Mouse (Mus musculus) E14TG2a.4 (cell line): Measurements from ENCODE around the gene P2ry14.
"Not testable (repeated sequence)": the region's sequence is repeated elsewhere in the genome, so short reads cannot be mapped to it uniquely, and the experiment has no call there.

Source experiments
- H3K27me3 ChIP-seq: 2 replicates; pipeline ENCODE4 v1.6.1; 2014; ENCODE audit warnings: low read length, control low read depth; ENCODE audit not compliant: insufficient read depth
- H3K36me3 ChIP-seq: 2 replicates; pipeline ENCODE4 v1.6.1; 2014; ENCODE audit warnings: low read length, control low read depth; ENCODE audit not compliant: insufficient read depth
- H3K4me1 ChIP-seq: replicated peaks from 2 replicates; pipeline ENCODE4 v1.6.1; 2014; ENCODE audit warnings: low read depth, low read length, control low read depth
- H3K4me3 ChIP-seq: replicated peaks from 2 replicates; pipeline ENCODE4 v1.5.1; 2014; ENCODE audit warnings: mild to moderate bottlenecking, low read length
- H3K9me3 ChIP-seq: 2 replicates; pipeline ENCODE4 v1.6.1; 2014; ENCODE audit warnings: low read length, control low read depth
- CTCF ChIP-seq: conservative IDR thresholded peaks from 2 replicates; pipeline ENCODE4 v1.5.1; 2014; ENCODE audit warnings: low read length
- NANOG ChIP-seq: IDR thresholded peaks from 2 replicates; pipeline ENCODE4 v1.6.1; 2014; ENCODE audit warnings: borderline replicate concordance, low read length, mixed read lengths
- POU5F1 ChIP-seq: IDR thresholded peaks from 2 replicates; pipeline ENCODE4 v1.6.1; 2014; ENCODE audit warnings: low read length, borderline replicate concordance

The P2ry14 gene

DNA sequence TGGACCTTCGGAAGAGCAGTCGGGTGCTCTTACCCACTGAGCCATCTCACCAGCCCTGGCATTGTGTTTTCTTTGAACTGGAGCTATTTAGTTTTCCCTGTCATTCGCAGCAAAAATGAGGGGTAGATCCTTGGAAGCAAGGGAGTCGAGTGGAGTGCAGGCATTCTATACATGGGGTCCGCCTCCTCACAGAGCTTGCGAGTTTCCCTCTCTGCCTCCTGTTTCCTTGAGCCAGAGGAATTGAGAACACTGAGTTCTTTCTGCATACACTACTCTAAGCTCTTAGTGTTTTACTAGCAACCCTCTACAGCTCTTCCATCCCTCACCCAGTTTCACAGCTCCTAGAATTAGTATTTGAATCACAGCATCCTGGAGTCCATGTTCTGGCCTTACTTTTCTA is 2.0 kb upstream of the P2ry14 start:
- TF ChIP-seq CTCF (no peak), NANOG (no peak), POU5F1 (no peak)
- H3K4me1 ChIP-seq, result no peaks in the 10 kb centered on the region

GRCm38 (mm10) chr3:59154888-59155287 is 1.5 kb upstream of the P2ry14 start:
- no peaks in the 10 kb centered on the region for H3K4me1 ChIP-seq
- no peak overlapping the region for H3K4me3 ChIP-seq
- no peaks in the 10 kb centered on the region for H3K27me3 ChIP-seq
- no peaks in the 10 kb centered on the region for H3K9me3 ChIP-seq
- H3K36me3 ChIP-seq, result no peaks in the 10 kb centered on the region
- TF ChIP-seq CTCF (no peak), POU5F1 (no peak), NANOG (no peak)

More for the DNA sequence above, 2.0 kb upstream of the P2ry14 start:
- no peaks in the 10 kb centered on the region for H3K9me3 ChIP-seq
- H3K36me3 ChIP-seq, result no peaks in the 10 kb centered on the region
- no peaks in the 10 kb centered on the region for H3K27me3 ChIP-seq
- H3K4me3 ChIP-seq, result no peak overlapping the region

GRCm38 (mm10) chr3:59150624-59151023 is 2.8 kb downstream of the P2ry14 start:
- no peaks in the 10 kb centered on the region for H3K9me3 ChIP-seq
- H3K27me3 ChIP-seq, result no peaks in the 10 kb centered on the region
- no peaks in the 10 kb centered on the region for H3K4me1 ChIP-seq
- no peak overlapping the region for H3K4me3 ChIP-seq
- no peak for TF ChIP-seq NANOG
- TF ChIP-seq POU5F1, result no peak
- no peak for TF ChIP-seq CTCF
- H3K36me3 ChIP-seq, result no peaks in the 10 kb centered on the region

DNA sequence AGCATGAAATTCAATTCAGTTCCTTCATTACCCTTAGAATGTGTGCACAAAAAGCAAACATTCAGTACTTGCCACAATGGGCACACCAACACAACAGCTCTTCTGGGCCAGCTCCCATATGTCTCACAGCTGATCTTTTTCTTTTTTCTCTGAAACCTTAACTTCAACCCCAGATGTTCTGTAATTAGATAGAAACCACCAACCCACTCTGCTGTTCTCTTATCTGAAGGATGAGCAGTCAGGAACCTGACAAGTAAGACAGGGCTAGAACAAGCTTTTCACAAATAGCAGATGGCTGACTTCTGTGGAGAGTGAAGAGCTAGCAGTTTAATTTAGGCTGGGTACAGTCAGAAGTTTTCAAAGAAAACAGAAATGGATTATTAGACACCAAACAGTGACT is 3.8 kb downstream of the P2ry14 start:
- no peaks in the 10 kb centered on the region for H3K4me1 ChIP-seq
- H3K27me3 ChIP-seq, result no peaks in the 10 kb centered on the region
- no peak overlapping the region for H3K4me3 ChIP-seq
- no peaks in the 10 kb centered on the region for H3K9me3 ChIP-seq
- TF ChIP-seq CTCF (no peak), NANOG (no peak), POU5F1 (no peak)
- no peaks in the 10 kb centered on the region for H3K36me3 ChIP-seq

DNA sequence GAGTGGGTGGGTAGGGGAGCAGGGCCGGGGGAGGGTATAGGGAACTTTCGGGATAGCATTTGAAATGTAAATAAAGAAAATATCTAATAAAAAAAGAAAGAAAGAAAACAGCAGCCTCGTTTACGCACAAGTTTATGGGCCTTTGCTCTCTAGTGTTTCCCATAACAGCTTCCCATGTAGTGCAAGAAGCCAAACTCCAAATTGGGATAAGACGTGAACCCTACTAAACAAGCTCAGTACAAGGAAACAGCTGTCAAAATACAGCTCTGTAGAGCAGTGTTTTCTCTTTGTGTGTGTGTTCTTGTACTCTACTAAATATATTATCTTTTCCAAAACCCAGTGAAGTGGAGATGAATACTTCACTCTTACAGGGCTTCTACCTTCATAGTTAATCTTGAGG is 8.2 kb downstream of the P2ry14 start:
- H3K4me1 ChIP-seq, result no peaks in the 10 kb centered on the region
- no peaks in the 10 kb centered on the region for H3K27me3 ChIP-seq
- no peaks in the 10 kb centered on the region for H3K36me3 ChIP-seq
- H3K4me3 ChIP-seq, result no peak overlapping the region
- TF ChIP-seq CTCF, result no peak
- H3K9me3 ChIP-seq, result no peaks in the 10 kb centered on the region

DNA sequence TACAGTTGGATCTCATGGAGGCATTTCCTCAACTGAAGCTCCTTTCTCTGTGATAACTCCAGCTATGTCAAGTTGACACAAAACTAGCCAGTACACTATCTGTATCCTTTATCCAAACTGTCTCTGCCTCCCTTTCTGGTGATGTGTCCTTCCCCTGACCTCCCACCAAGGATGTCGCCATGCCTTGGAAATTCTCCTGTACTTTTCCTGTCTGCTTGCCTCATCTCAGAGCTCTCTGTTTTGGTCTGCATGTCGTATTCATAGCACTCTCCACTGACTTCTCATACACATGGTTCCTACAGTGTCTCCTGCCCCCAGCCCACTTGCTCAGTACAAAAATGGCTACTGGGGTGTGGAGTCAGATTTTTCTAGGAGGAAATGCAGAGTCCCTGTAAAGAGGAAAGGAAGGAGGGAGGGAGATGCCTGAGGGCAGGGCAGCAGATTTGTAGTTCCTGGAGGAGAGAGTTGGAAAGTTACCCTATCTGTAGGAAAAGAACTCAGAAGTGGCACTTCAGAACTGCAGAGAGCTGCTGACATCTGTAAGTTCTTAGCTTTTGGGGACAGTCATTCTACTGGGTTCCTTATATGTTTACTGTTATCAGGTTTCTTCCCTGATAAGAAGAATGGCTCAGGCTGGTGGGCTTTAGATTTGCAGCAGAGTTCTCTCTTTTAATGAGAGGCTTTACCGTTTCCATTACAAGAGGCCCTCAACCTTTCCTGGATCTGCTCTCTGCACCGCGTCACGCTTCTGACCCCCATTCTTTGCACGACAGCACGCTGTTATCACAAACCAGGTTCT is 11.7 kb downstream of the P2ry14 start:
- TF ChIP-seq NANOG (no peak), POU5F1 (no peak), CTCF (no peak)
- H3K4me3 ChIP-seq, result no peak overlapping the region
- no peaks in the 10 kb centered on the region for H3K9me3 ChIP-seq

GRCm38 (mm10) chr3:59140941-59141340 is 12.5 kb downstream of the P2ry14 start:
- not testable (repeated sequence) for H3K4me1 ChIP-seq, H3K9me3 ChIP-seq, H3K27me3 ChIP-seq, H3K4me3 ChIP-seq, H3K36me3 ChIP-seq

More for the DNA sequence above, 11.7 kb downstream of the P2ry14 start:
- Histone ChIP-seq H3K4me1 (no peaks in the 10 kb centered on the region), H3K27me3 (no peaks in the 10 kb centered on the region), H3K36me3 (no peaks in the 10 kb centered on the region)

DNA sequence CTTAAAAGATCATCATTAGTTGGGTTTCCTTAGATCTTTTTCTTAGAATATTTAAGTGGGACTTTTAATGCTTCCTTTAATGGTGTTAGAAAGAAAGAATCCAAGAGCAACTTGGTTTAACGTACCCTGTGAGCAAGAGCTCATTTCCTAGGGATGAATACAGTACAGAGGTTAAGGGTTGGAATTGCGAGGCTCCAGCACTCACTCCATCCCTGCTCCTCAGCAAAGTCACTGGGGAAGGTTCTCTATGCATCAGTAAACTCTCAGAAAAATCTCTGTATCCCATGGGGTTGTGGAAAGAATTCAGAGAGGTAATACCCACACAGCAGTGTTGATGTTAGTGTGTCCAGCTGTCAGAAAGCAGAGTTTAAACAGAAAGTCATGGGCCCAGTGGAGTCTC is 13.3 kb downstream of the P2ry14 start:
- H3K9me3 ChIP-seq, result no peaks in the 10 kb centered on the region
- H3K36me3 ChIP-seq, result no peaks in the 10 kb centered on the region
- no peaks in the 10 kb centered on the region for H3K4me1 ChIP-seq
- no peak overlapping the region for H3K4me3 ChIP-seq
- no peaks in the 10 kb centered on the region for H3K27me3 ChIP-seq
- TF ChIP-seq POU5F1 (no peak), NANOG (no peak), CTCF (no peak)

DNA sequence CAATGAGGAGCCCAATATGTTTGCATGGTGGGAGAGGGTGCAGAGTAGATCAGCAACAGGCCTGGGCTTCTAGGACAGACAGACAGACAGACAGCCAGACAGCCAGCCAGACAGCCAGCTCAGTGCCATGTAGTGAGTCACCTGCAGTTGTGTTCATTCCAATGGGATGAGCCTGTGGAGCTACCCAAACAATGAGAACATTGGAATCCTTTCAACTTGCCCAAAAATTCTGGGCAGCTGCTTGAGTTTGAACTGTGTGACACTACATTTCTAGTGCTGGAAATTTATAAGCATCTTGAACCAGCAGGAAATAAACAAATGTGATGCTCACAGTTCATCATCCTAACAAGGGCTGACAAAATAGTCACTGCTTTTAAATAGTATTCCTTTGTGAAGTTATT is 13.8 kb downstream of the P2ry14 start:
- Histone ChIP-seq H3K36me3 (no peaks in the 10 kb centered on the region), H3K4me1 (no peaks in the 10 kb centered on the region), H3K9me3 (no peaks in the 10 kb centered on the region), H3K4me3 (no peak overlapping the region), H3K27me3 (no peaks in the 10 kb centered on the region)
- no peak for TF ChIP-seq CTCF
- no peak for TF ChIP-seq NANOG
- no peak for TF ChIP-seq POU5F1
